Mouse (Mus musculus) cerebellum, adult 2 months (tissue): ENCODE measurements at regions not wholly inside any gene's neighbourhood (a gene's known extent, or its start where the extent isn't known, plus 50 kb on each side); places are given as distances from the start of the nearest gene placed in this dataset.

Experiments
- DNase-seq, 2 experiments: peaks; one replicate each; pipeline ENCODE4 v3.0.0; 2021
- H3K27ac ChIP-seq: fragments of 200-500 bp; 2 replicates; pipeline ENCODE4 v1.5.1; 2012; ENCODE audit warnings: low read length, control low read depth, inconsistent platforms; ENCODE audit not compliant: insufficient read depth
- H3K27me3 ChIP-seq: fragments of 200-500 bp; 2 replicates; pipeline ENCODE4 v1.6.1; 2012; ENCODE audit warnings: inconsistent platforms, mild to moderate bottlenecking, low read length, moderate library complexity; ENCODE audit not compliant: control insufficient read depth, insufficient read depth
- H3K4me1 ChIP-seq: fragments of 200-500 bp; 2 replicates; pipeline ENCODE4 v1.6.1; 2011; ENCODE audit warnings: low read length; ENCODE audit not compliant: control insufficient read depth, insufficient read depth
- H3K4me3 ChIP-seq: fragments of 200-500 bp; replicated peaks from 2 replicates; pipeline ENCODE3; 2011; ENCODE audit warnings: mild to moderate bottlenecking, low read depth, low read length, control low read depth; ENCODE audit not compliant: insufficient read depth
- CTCF ChIP-seq: fragments of 200-500 bp; IDR thresholded peaks from 2 replicates; pipeline ENCODE4 v1.5.1; 2011; ENCODE audit warnings: low read depth, mild to moderate bottlenecking, control low read depth, low read length, moderate library complexity, borderline replicate concordance; ENCODE audit not compliant: insufficient read depth
- POLR2A ChIP-seq: fragments of 200-500 bp; IDR thresholded peaks from 2 replicates; pipeline ENCODE4 v1.6.1; 2011; ENCODE audit warnings: low read length, control low read depth, borderline replicate concordance; ENCODE audit not compliant: insufficient read depth
- WGBS: fragments of 180-500 bp; shearing (Covaris S2); methylation state at CpG from one replicate; pipeline ENCODE4 v1.1.7; 2018; 5-methylcytosine and 5-hydroxymethylcytosine counted together

GRCm38 (mm10) chr12:107831400-107832128 lies 171.8 kb downstream of the Bcl11b start:
- DNase-seq = no peak
- Histone ChIP-seq H3K27me3 (no peaks in the 10 kb centered on the region), H3K27ac (no peak overlapping the region), H3K4me3 (no peak overlapping the region), H3K4me1 (no peaks in the 10 kb centered on the region)
- WGBS = 43% methylated on average over 13 of the region's 13 CpGs
- TF ChIP-seq CTCF (no peak), POLR2A (no peak)

- Histone ChIP-seq H3K27me3 (no peaks in the 10 kb centered on the region), H3K4me1 (no peaks in the 10 kb centered on the region), H3K4me3 (no peak overlapping the region), H3K27ac (no peak overlapping the region)
- TF ChIP-seq CTCF (no peak), POLR2A (no peak)
- 95% methylated on average over 8 of the region's 8 CpGs for WGBS
- DNase-seq = no peak
Observed at GRCm38 (mm10) chr12:107833001-107833400, 170.4 kb downstream of the Bcl11b start.

DNA sequence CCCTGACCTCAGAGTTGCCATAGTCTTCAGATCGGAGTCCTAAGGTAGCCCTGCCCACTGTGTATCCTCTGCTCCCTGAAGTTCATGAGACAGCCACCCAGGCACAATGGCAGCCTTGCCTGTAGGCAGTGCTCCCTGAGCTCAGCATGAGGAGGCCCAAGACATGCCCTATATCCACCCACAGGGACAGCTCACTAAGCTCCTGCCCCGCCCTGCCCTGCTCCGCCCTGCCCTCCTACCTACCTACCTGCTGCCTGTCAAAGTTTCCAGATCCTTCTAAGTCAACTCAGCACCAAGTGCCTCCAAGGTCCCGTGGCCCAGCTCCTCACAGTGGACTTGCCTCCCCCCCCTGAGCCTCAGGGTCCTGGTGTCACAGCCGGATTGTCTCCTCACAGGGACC lies 168.9 kb downstream of the Bcl11b start:
- no peak overlapping the region for H3K27ac ChIP-seq
- H3K4me3 ChIP-seq = no peak overlapping the region
- no peaks in the 10 kb centered on the region for H3K27me3 ChIP-seq
- DNase-seq = no peak
- no peaks in the 10 kb centered on the region for H3K4me1 ChIP-seq
- 90% methylated on average over 5 of the region's 5 CpGs for WGBS
- TF ChIP-seq CTCF (no peak), POLR2A (no peak)

GRCm38 (mm10) chr12:107837741-107838140 lies 165.7 kb downstream of the Bcl11b start:
- no peak for DNase-seq

GRCm38 (mm10) chr12:107844631-107845030 lies 158.8 kb downstream of the Bcl11b start:
- 90% methylated on average over 5 of the region's 5 CpGs for WGBS
- no peak for DNase-seq
- H3K27ac ChIP-seq = no peak overlapping the region
- TF ChIP-seq POLR2A (no peak), CTCF (no peak)
- no peaks in the 10 kb centered on the region for H3K4me1 ChIP-seq
- H3K4me3 ChIP-seq = no peak overlapping the region
- no peaks in the 10 kb centered on the region for H3K27me3 ChIP-seq

More at GRCm38 (mm10) chr12:107837741-107838140, 165.7 kb downstream of the Bcl11b start:
- Histone ChIP-seq H3K27ac (no peak overlapping the region), H3K27me3 (no peaks in the 10 kb centered on the region), H3K4me1 (no peaks in the 10 kb centered on the region), H3K4me3 (no peak overlapping the region)
- TF ChIP-seq CTCF = no peak
- TF ChIP-seq POLR2A = no peak
- 85% methylated on average over 12 of the region's 12 CpGs for WGBS

DNA sequence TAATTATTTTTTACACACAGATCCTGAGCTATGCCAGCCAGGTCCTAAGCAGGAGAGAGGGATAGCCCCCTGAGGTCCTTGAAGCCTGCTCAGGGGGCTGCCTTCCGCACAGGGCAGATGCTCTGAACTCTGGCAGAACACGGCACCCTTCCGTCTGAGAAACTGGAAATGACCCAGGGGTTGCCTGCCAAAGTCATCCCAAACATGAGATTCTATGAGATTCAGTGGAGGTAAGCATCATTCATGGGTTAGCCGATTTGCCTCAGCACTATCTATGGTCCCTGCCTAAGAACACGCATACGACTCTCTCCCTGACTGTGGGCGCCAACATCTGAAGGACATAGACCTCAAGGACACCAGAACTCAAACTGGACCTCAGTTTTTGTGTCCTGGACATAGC lies 152.8 kb downstream of the Bcl11b start:
- 65% methylated on average over 7 of the region's 7 CpGs for WGBS
- TF ChIP-seq POLR2A = no peak
- TF ChIP-seq CTCF = no peak
- H3K4me3 ChIP-seq = no peak overlapping the region
- no peak overlapping the region for H3K27ac ChIP-seq
- DNase-seq = no peak
- H3K4me1 ChIP-seq = no peaks in the 10 kb centered on the region
- H3K27me3 ChIP-seq = no peaks in the 10 kb centered on the region

DNA sequence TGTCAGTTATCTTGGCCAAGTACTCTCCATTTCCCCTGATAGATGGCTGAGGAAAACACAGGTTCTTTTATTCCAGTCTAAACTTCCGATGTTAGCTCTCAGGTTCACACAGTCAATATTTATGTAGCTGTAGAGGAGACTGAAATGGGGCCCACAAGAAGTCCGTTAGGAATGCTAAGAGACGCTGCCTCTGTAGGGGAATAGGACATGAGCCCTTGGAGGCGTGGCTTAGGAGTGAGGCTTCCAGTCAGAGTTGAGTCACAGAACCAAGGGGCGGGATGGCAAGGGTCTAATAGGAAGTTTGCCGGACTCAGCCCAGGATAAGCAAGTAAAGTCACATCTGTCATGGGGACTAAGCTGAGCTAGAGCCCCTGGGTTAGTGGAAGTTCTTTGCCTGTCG lies 150.5 kb downstream of the Bcl11b start:
- Histone ChIP-seq H3K4me3 (no peak overlapping the region), H3K4me1 (no peaks in the 10 kb centered on the region), H3K27me3 (no peaks in the 10 kb centered on the region), H3K27ac (no peak overlapping the region)
- TF ChIP-seq POLR2A (no peak), CTCF (no peak)
- WGBS = 79% methylated on average over 7 of the region's 7 CpGs
- DNase-seq = no peak

DNA sequence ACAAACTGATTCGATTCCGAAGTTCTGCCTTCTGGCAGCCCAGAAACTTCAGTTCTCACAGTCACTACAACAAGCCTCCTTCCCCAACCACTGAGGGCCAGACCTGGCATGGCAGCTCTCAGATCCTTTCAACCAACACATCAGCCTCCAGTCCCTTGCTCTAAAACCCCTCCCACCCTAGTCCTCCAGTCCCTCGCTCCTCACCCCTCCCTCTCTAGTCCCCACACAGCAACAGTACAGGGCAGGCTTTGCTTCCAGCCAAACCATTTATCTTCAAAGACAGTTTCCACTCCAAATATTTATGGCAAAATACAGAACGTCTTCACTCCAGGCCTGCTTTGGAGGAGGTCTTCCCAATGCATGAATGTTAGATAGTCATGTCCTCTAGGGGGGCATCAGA lies 147.9 kb downstream of the Bcl11b start:
- TF ChIP-seq POLR2A (no peak), CTCF (no peak)
- no peaks in the 10 kb centered on the region for H3K4me1 ChIP-seq
- 76% methylated on average over 4 of the region's 4 CpGs for WGBS

More for the DNA sequence above, 147.9 kb downstream of the Bcl11b start:
- DNase-seq = no peak
- Histone ChIP-seq H3K27me3 (no peaks in the 10 kb centered on the region), H3K4me3 (no peak overlapping the region), H3K27ac (no peak overlapping the region)
